Mouse (Mus musculus): ENCODE measurements at regions not wholly inside any gene's neighbourhood (a gene's known extent, or its start where the extent isn't known, plus 50 kb on each side); places are given as distances from the start of the nearest gene placed in this dataset.

- TF ChIP-seq CTCF (IDR thresholded peaks at IDR 0.05; ENCODE audit: low read depth), result no peak
- TF ChIP-seq EP300 (IDR thresholded peaks at IDR 0.05; ENCODE audit: low read depth), result no peak
Measured at GRCm38 (mm10) chr12:39736097-39736920, 301.5 kb downstream of the Arl4a start.
